Mouse (Mus musculus) myocyte (in vitro differentiated cells): ENCODE measurements at regions not wholly inside any gene's neighbourhood (a gene's known extent, or its start where the extent isn't known, plus 50 kb on each side); places are given as distances from the start of the nearest gene placed in this dataset.

Source experiments
- CEBPB ChIP-seq: IDR thresholded peaks from 2 replicates; pipeline ENCODE4 v1.6.1; 2011; ENCODE audit warnings: mild to moderate bottlenecking, moderate library complexity; ENCODE audit not compliant: poor library complexity, insufficient read depth, severe bottlenecking
- E2F4 ChIP-seq: IDR thresholded peaks from one replicate; pipeline ENCODE4 v1.6.1; 2011; ENCODE audit warnings: mild to moderate bottlenecking, control low read depth, moderate library complexity; ENCODE audit not compliant: insufficient read depth
- MAX ChIP-seq: IDR thresholded peaks from one replicate; pipeline ENCODE4 v1.6.1; 2011; ENCODE audit warnings: low read depth, mild to moderate bottlenecking, control low read depth
- MYOD1 ChIP-seq, 3 experiments: IDR thresholded peaks; one replicate each; pipeline ENCODE4 v1.6.1; 2011; ENCODE audit warnings: control low read depth in 2 of 3, low read depth in 2 of 3, mild to moderate bottlenecking in 2 of 3, moderate library complexity in 1 of 3; ENCODE audit not compliant: insufficient read length in 2 of 3, control insufficient read depth in 1 of 3
- MYOG ChIP-seq, 3 experiments: IDR thresholded peaks; one replicate each; pipeline ENCODE4 v1.6.1; 2011; ENCODE audit warnings: control low read depth in 2 of 3, low read depth in 2 of 3, mild to moderate bottlenecking in 2 of 3; ENCODE audit not compliant: insufficient read length in 2 of 3, control insufficient read depth in 1 of 3, insufficient read depth in 1 of 3
- POLR2A ChIP-seq: IDR thresholded peaks from one replicate; pipeline ENCODE4 v1.6.1; 2011; ENCODE audit warnings: low read depth, mild to moderate bottlenecking, control low read depth, moderate library complexity; ENCODE audit not compliant: insufficient read length
- POLR2AphosphoS2 ChIP-seq: IDR thresholded peaks from one replicate; pipeline ENCODE4 v1.6.1; 2011; ENCODE audit warnings: low read depth, control low read depth; ENCODE audit not compliant: insufficient read length
- REST ChIP-seq: IDR thresholded peaks from one replicate; pipeline ENCODE4 v1.6.1; 2011; ENCODE audit warnings: mild to moderate bottlenecking, control low read depth, moderate library complexity; ENCODE audit not compliant: insufficient read depth, insufficient read length
- TCF12 ChIP-seq: IDR thresholded peaks from one replicate; pipeline ENCODE4 v1.6.1; 2011; ENCODE audit warnings: mild to moderate bottlenecking, control low read depth; ENCODE audit not compliant: poor library complexity, insufficient read depth, severe bottlenecking
- TCF3 ChIP-seq: IDR thresholded peaks from one replicate; pipeline ENCODE4 v1.6.1; 2011; ENCODE audit warnings: low read depth, control low read depth; ENCODE audit not compliant: insufficient read length
- USF1 ChIP-seq: IDR thresholded peaks from one replicate; pipeline ENCODE4 v1.6.1; 2011; ENCODE audit warnings: low read depth, mild to moderate bottlenecking, control low read depth, moderate library complexity

DNA sequence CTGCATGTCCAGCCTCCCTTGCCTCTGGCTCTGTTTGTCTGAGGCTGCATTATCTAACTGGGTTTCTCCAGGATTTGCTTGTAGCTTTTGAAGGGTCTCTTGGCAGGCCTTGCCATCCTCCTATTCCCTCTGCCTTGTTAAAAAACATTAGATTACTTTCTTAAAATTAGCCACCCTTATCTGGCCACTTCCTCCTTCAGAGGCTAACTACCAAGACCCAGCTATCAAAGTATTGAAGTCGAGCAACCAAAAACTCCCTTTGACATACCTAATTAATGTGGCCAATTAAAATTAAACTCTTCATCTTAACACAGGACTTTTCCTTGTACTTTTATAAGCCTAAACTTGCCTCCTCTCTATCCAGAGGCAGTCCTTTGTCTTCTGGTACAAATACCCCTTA, 66.3 kb upstream of the Kif2a start:
- TF ChIP-seq USF1 = no peak
- no peak for TF ChIP-seq CEBPB
- no peak for TF ChIP-seq POLR2A
- TF ChIP-seq MYOD1 (IDR thresholded peaks at IDR 0.05; ENCODE audit: control insufficient read depth in 1 of 3, insufficient read length in 2 of 3, low read depth in 2 of 3) = no peak
- TF ChIP-seq POLR2AphosphoS2 = no peak
- TF ChIP-seq E2F4 = no peak
- no peak for TF ChIP-seq TCF12
- TF ChIP-seq MAX = no peak
- TF ChIP-seq MYOG (IDR thresholded peaks at IDR 0.05; ENCODE audit: control insufficient read depth in 1 of 3, insufficient read depth in 1 of 3, insufficient read length in 2 of 3, low read depth in 2 of 3) = no peak
- TF ChIP-seq REST = no peak
- no peak for TF ChIP-seq TCF3
